Mouse (Mus musculus) frontal cortex, adult (tissue): ENCODE measurements around the gene Kcns1.

Source experiments
- ATAC-seq: cut with Nextera tagmentation; 2 replicates; pipeline ENCODE4 v1.9.2; 2017; ENCODE audit warnings: mild to moderate bottlenecking, moderate library complexity, mixed read lengths; ENCODE audit not compliant: low TSS enrichment

The Kcns1 gene

DNA sequence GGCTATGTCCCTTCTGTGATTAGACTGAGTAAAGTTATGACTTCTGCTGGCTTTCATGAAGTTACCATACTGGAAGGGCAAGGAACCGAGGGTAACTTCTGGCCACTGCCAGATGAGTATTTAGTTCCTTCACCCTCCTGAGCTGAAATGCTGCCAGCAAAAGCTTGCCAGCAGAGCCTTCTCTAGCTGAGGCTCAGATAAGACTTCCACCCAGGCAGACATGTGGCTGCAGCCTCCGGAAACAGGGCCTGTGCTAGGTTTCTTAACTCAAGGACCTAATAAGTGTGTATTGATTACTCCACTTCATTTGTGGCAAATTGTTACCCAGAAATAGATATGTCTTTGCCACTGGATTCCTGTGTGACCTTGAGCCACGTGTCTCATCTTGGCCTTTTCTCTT, 2.5 kb upstream of the Kcns1 start:
- no peak for ATAC-seq

DNA sequence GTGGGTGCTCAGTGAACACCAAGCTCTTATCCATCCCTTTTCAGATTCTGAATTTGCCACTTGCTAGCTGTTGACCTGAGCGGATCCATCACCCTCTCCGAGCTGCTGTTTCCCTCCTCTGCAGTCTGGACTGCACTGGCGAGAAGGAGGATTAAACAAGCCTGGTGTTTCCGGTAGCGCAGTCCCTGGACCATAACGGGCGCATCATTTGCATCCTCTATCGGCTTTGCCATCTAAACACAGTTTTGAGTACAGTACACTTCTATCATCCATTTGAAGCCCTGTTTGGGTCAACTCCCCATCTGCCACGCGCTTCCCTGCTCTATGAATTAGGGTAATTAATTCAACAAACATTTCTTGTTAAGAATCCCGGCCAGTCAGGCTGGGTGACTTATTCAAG, 587 bp downstream of the Kcns1 start:
- ATAC-seq = peak; percentile 29; the same call in 1 of the 2 replicates

DNA sequence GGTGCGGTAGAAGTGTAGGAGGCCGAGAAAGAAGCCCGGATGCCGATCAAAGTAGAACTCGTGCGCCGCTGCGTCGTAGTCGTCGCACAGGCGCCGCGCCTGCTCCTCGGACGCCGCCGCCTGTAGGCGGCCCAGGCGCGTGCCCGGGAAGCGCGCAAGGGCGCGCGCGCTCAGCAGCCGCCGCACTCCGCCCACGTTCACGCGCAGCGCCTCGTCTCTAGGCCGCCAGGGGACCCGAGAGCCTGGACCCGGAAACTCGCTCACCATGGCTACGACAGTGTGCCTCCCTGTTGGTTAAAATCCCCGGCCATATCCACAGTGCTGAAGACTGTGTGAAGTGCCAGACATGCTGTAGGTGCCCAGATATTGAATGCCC, 2.4 kb downstream of the Kcns1 start:
- ATAC-seq = peak; percentile 20

DNA sequence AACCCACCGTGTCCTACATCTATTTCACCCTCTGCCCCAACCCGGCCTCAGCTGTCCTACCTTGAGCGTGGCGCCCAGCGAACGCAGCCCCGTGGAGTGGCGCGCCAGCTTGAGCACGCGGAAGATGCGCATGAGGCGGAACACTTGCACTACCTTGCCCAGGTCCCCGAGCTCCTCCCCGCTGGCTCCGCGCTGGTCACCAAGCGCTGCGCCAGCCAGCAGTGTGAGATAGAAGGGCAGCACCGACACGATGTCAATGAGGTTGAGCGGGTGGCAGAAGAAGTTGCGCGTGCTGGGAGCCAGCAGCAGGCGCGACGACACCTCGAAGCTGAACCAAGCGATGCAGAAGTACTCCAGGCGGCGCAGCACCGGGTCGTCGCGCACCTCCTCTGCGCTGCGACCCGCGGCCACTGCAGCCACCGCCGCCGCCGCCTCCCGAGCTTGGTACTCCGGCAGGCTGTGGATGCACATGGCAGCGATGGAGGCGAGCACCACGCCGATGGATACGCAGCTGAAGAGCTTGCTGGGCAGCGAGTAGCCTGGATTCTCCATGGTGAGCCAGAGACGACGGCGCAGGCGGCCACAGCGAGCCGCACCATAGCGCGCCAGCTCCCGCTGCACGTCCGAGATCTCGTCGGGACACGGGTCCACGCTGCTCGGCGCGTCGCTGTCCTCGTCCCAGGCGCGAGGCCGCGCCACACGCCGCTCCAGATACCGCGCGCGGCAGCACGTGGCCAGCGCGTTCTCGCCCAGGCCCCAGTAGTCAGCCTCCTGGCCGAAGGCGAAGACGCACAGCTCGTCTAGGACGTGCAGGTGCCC, 3.0 kb downstream of the Kcns1 start:
- ATAC-seq = peak; percentile 34

DNA sequence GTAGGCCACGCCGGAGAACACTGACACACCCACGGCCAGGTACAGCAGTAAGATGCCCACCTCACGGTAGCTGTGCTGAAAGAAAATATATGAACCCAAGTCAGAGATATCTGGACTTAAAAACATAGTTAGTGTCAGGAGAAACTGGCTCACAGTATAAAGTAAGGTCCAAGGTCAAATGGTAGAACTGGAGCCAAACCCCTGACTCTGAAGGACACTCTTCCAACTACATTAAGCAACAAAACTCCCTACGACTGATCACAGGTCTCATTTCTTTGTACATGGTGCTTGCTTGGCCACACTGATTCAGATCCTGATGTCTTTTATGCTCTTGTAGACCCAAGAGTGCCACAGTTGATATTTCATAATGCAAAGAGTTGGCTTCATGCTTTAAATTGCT, 6.0 kb downstream of the Kcns1 start:
- ATAC-seq = no peak

DNA sequence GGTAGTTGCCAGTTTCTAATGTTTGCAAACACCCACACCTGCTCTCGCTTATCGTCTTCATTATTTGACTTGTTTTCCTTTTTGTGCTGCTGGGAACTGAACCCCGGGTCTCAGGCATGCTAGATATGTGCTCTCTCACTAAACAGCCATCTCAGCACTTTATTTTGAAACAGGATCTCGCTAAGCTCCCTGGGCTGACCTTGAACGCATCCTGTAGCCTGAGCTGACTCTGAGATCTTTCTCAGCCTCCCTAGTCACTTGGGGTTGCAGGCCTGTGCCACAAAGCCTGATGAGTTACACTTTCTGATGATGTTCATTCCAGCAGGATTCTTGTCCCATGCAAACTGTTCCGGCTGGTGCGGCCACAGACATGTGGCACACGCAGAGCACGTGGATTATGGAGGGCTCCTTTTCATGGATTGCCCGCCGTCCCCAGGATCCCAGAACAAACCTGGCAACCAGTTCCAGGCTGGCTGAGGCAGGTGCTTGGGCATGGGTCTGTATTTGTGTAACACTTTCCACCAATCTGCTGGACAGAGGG, 9.3 kb downstream of the Kcns1 start:
- ATAC-seq = no peak

DNA sequence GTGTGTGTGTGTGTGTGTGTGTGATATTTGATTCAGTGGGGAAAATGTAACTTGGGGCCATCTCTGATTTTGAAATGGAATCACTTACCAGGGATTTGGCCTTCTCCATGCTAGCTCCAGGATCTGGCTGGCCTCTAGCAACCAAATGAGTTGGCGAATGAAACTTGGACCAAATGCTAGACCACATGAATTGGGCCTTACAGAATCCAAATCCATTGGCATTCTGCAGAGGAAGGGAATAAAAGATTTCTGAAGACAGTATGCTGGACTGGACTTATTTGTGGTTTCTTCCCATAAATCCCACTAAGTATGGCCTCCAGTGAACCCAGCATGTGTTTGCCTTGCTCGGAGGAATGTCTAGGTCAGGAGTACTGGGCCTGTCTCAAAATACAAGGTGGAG, 12.1 kb downstream of the Kcns1 start:
- ATAC-seq = no peak

DNA sequence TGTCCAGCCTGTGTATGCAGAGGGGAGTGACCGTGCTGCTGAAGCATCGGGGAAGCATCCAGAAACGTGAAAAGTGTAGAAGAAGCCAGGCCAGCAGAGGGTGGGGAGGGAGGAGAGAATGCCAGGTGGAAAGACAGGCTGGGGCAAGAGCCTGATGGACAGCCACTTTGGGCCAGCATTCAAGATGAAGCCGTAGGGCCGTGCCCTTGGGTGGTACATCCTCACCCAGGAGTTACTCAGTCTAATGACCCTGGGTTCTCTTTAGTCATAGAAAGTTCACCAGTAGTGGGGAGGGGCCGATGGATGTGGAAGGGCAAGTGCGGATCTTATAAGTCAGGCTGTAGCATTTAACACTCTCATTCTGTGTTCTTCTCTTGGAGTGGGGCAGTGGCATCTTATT, 14.8 kb downstream of the Kcns1 start:
- no peak for ATAC-seq

DNA sequence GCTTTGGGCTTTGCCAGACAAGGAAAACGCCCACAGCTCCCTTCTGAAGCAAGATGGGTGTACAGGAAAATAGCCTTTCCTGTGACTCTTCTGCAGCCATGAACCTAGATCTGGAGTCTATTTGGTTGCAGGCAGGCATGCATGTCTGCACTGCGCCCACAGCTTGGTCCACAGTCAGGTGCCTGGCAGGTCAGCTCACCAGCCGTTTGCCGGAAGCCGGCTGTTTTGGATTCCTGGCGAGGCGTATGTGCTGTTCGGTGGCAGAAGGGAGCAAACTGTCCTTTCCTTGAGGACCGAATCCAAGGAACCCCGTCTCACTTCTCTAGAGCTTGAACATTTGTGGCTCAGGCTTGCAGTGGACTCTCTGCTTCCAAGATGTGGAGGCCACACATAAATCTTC, 16.9 kb downstream of the Kcns1 start:
- no peak for ATAC-seq

DNA sequence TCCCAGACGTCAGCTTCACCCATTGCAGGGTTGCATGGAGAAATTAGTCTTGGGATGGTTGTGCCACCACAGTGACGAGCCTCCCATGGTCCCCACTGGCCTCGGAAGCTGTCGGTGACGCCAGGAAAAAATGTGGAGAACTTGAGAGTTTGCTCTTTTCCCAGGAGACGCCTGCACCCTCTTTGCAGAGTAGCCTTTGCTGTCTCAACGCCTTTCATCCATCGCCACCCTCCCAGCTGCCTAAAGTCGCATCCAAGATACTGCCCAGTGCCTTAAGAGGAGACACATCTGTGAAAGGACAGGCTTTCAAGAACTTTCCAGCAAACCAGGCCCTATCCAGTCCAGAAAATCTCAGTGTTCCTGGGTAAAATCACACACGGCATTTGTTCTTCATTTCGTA, 18.6 kb downstream of the Kcns1 start:
- ATAC-seq = no peak

DNA sequence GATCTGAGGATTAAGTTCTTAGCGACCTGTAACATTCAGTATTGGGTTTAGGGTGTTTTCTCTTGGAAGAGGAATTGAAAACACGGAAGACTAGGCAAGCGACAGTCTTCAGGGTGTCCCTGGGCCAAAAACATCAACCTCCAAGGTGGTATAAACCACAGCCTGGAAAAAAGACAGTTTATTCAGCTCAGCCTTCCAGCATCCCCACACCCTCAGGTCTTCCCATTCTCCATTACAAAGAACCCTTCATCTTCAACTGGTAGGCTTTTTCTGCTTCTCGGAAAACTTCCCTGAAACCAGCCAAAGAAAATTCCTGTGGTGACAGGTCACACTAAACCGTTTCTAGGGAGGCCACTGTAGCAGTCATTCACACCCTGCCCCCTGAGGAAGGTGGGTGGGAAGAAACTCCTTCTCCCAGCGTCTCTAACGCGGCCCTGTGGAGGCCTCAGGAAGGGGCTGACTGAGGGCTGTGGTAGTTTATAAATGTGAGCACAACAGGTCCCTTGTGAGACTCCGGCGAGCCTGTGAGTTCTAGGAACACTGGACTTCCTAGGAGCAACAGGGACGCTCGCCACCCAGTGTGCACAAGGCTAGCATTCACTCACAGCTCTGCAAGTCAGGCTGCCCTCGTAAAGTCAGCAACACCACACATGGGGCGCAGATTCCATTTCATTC, 20.7 kb downstream of the Kcns1 start:
- ATAC-seq = no peak

DNA sequence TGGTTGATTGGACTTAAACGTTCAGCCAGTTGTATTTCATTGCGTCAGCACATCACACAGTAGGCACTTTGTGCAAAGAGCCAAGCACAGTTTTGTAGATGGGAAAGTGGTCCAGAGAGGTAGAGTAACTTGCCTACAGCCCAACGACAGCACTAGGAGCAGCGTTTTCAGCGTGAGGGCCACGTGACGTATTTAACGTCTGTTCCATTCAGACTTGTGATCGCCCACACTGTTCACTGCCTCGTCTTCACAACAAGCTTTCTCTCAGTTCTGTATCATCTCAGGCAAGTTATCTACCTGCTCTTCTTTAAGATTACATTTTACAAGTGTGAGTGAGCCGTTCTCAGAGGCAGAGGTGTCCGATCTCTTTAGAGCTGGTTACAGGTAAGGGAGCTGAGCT, 24.4 kb downstream of the Kcns1 start:
- ATAC-seq = 0 out of 2 replicates have a peak, but pooled peaks have one; percentile 21

DNA sequence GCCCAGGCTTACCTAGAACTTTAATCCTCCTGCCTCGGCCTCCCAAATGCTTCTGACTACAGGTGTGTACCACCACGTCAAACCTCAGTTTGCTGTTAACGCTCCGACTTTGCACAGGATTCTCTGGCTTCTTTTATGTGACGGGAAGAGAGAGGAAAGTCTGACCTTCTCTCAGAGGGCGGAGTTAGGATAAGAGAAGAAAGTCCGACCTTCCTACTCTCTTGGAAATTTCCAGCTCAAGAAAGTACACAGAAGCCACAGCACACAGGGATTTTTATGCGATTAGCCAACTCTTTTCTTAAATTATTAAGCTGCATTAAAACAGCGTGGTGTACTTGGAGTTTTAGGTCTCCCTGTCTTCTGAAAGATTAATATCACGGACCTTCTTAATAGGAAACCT, 26.4 kb downstream of the Kcns1 start:
- no peak for ATAC-seq

DNA sequence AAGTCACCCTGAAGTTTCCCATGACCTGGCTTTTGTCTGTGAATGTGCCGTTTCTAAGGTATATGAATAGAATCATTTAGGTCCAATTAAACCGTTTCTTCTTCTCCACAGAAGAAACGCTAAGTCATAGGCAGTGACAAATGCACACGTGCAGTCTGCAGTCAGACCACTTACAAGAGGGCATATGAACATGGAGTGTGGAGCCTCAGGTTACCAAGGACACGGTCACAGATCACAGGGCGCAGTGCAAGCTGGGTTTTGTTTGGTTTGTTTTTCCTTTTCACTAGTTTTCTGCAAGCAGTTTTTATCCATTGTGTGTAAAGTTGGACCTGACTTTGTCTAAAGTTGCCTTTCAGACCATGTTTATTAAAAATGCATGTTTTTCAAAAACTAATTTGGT, 26.9 kb downstream of the Kcns1 start:
- no peak for ATAC-seq

DNA sequence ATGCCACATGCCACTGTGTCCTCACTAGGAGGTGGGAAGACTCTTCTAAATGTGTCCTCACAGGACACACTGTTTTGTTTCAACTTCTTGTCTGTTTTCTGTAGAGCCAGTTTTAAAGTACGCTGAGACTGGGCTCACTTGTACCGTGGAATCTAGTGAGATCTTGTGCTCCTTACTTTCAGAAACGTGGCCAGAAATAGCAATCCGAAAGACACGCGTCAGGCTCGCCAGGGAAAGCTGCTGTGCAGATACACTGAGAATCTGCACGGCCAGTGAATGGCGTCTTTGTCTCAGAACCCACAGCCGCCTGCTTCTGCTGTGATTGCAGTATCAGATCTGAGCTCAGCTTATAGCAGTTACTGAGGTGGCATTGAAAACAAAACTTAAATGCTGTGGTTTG, 28.9 kb downstream of the Kcns1 start:
- ATAC-seq = peak; percentile 64

DNA sequence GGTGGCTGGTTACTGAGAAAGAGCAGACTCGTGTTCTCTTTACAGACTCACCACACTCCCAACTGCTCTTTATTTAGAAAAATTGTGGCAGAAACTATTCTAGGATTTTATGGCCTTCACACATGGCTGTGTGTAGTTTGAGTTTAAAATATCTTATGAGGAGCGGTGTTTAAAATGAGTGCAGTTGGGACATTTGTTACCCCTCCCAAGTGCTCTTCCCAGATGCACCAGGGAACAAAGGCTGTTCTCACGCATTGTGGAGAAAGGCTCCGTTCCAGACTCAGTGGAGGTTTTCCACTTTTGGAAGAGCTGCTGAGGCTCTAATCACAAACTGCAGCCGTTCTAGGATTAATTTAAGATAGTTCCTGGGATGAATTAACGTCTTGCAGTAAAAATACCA, 33.2 kb downstream of the Kcns1 start:
- ATAC-seq = peak; percentile 86

DNA sequence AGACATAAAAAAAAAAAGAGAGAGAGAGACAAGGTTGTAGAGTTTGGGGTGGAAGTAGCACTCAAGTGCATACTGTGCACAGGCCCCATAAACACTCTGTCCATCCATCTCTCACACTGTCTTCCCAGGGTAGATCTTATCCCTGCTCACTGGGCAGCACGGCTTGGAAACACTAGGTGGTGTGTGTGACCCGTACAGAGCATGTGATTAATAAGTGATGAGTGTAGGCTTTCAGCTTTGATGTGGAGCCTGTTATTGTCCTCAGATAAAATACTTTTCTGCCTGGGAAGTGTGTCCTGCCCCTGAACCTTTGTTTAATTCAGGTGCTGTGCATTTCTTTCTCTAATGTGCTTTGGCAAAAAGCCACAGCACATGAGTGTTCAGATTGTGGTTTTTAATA, 34.5 kb downstream of the Kcns1 start:
- ATAC-seq = no peak

DNA sequence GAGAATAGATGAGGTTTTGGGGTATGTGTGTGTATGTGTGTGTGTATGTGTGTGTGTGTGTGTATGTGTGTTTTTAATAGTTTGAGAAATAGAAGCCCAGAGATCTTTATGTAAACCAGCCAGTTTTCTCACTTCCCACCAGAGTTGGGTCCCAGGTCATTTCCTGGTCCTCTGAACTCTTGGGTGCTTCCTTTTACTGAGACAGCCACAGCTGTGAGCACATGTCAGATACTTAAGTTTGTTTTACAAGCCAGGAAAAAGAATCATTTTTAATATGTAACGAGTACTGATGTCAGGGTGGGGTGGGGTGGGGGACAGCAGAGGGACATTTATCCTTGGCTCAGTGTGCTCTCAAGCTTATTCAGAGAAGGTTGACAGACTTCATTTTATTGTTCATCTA, 35.5 kb downstream of the Kcns1 start:
- ATAC-seq = no peak

DNA sequence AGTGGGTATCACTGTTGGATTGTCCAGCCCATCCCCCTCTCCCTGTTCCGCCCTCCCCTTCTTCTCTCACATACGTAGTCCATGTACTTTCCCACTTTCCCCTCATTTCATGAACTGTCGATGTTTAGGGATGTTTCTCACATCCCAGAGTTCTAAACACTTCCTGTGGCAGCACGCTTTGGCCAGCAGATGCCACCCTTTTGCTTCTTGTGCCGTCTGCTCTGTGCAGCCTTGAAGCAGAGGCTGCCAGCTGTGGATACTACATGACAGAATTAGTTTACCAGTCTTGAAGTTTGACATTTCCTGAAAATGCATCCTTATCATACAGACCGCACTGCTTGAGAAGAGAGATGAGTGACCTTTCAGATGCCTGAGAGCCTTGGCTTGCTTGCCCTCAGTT, 36.4 kb downstream of the Kcns1 start:
- peak; percentile 58 for ATAC-seq

DNA sequence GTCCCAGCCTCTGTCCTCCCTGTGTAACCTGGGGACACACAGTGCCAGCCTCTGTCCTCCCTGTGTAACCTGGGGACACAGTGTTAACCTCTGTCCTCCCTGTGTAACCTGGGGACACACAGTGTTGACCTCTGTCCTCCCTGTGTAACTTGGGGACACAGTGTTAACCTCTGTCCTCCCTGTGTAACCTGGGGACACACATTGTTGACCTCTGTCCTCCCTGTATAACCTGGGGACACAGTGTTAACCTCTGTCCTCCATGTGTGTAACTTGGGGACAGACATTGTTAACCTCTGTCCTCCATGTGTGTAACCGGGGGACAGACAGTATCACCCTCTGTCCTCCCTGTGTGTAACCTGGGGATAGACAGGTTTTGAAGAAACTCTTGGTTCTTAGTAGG, 39.3 kb downstream of the Kcns1 start:
- ATAC-seq = no peak

DNA sequence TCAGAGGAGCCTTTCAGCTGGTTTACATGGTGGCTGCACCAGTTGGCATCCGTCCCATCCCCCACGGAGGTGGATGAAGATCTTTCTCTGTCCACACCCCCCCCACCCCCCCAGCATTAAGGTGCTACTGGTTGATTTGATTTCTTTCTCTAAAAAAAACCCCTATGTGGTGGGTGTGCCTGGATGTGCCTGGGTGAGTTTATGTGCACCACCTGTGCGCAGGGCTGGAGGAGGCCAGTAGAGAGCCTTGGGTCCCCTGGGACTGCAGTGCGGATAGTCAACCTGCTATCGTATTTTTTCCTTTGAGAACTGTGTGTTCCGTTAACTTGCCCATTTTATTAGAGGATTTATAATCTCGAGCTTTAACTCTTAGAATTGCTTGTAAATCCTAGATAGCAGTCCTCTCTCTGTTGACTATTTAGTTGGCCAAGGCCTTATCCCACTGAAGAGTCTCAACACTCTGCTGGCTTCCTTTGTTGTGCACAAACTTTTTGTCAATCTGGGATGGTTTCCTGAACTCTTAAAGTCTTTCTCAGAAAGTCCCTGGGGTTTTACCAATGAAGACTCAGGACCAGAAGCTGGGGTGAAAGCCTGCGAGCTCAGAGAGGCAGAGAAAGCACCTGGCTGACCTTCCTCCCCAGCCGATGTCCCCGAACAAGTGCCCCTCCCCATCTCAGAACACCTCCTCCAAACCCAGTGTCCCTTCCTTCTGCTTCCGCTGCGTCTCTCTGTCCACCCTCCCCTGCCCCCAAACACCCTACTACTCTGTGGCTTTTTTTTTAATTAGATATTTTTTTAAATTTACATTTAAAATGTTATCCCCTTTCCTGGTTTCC, 42.1 kb downstream of the Kcns1 start:
- ATAC-seq = no peak

DNA sequence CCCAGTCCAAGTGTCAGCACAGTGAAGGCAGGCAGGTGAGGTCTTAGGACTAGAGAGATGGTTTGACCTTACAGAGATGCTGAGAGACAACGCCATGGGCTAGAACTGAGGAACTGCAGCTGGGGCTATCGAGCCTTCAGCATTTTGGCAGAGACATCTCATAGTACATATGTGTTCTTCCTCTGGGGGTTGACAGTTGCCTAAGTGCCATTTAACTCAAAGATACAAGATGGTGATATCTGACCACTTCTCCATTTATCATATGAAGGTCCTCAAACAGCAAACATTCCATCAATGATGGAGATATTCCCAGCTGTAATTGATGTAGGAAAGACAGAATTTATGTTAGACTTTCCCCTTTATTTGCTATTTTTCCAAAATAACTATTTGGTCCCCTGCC, 43.6 kb downstream of the Kcns1 start:
- no peak for ATAC-seq
